Mouse (Mus musculus) liver (tissue): ENCODE data around the gene Olfr435.
"Not testable (repeated sequence)": the region's sequence is repeated elsewhere in the genome, so short reads cannot be mapped to it uniquely, and the experiment has no call there.

Experiments used
- DNase-seq: peaks from one replicate; pipeline ENCODE4 v3.0.0-alpha.2; 2020; ENCODE audit warnings: mixed read lengths

Olfr435 gene

GRCm38 (mm10) chr6:43196781-43197180 is at the start of gene Olfr435:
Olfr435 (plus strand) TSS chr6:43197146.
- DNase-seq = no peak

GRCm38 (mm10) chr6:43159502-43159901 is 37.4 kb upstream of the Olfr435 start:
- DNase-seq = no peak

- DNase-seq = no peak
Observed at GRCm38 (mm10) chr6:43162982-43163381, 34.0 kb upstream of the Olfr435 start, which contains the start of gene Olfr437. Olfr437 (plus strand) TSS chr6:43163282.

DNA sequence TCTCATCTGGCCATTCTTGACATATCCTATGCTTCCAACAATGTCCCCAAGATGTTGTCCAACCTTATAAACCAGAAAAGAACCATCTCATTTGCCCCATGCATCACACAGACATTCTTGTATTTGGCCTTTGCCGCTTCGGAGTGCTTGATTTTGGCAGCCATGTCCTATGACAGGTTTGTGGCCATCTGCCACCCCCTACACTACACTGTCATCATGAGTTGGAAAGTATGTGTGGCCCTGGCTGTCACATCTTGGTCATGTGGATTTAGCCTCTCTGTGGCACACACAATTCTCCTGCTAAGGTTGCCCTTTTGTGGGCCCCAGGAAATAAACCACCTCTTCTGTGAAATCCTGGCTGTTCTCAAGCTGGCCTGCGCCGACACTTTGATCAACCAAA is 29.7 kb upstream of the Olfr435 start:
- DNase-seq = no peak

DNA sequence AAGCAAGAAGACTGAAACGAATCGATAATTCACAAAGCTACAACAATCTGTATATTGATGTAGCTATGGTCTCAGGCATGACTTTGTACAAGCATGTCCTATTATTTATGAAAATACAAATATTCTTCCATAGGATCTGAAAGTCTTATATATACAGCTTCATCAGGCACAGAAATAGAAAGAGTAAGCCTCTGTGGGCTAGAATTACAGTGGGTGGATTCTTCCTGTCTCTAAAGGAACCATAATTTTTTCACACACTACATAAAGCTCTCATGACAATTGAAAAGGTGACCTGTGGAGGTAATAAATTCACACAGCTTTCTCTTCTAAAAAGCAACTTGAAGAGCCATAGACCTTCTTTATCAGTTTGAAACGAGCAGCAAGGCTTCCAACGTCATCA is 25.1 kb upstream of the Olfr435 start, which contains the start of gene Olfr13:
Olfr13 (plus strand) TSS at position 301 of the 400 bp plus-strand sequence.
- no peak for DNase-seq

- DNase-seq = no peak
Observed at GRCm38 (mm10) chr6:43178129-43178528, 18.8 kb upstream of the Olfr435 start.

DNA sequence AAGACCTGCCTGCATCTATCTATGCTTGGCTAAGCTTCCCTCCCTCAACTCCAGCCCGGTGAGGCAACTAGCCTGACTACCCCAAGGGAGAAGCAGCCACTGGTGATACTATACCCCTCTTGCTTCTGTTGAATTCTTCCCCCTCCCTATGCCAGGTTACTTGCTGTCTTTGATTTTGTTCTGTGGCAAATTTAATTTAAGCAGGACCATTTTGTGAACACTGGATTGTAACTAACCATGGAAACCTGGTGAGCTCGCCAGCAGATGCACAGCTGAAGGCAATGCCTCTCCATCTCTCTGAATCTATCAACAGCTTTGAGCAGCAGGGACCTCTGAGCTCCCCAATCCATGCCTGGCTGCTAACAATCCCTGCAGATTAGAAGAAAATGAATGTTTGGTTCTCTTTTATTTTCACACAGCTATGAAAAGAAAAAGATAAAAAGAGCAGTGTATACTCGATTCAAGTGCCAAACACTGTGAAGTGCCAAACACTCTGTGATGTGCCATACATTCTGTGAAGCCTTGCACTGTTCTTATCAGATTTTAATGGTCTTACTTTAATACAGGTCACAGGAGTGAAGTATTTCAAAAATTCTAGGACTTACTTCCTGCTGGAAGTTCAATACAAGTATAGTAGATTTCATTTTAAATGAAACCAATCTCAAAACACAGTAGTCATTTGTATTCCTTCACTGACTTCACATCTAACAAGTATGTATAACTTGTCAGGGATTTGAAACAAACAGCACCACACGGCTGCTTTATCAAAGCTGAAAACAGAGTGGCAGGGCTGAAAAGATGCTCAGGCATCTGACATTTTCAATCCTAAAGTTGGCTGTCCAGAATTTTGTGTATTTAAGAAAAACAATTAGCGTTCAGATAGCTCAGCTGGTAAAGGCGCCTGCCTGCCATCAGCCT is 18.1 kb upstream of the Olfr435 start:
- DNase-seq = no peak

DNA sequence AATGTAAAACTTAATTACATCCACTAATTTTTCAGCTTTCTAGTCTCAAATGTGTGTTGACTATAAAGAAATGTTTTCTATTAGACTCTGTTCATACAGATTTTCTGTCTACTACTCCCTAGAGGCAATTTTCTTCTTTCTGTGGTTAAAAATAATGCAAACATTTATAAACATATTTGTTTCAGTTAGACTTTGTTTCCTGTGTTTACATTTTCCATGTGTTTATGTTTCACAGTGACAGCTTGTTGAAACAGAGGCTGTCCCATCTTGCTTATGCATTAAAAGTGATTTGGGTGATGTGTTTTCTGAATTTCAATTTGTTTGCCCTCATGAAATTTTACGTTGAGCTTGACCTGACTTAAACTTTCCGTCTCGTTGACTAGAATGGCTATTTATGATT is 6.0 kb upstream of the Olfr435 start:
- no peak for DNase-seq

- DNase-seq = no peak
Observed at GRCm38 (mm10) chr6:43198094-43198493, 1.1 kb downstream of the Olfr435 start.

- DNase-seq = no peak
Observed at GRCm38 (mm10) chr6:43202786-43203185, 5.8 kb downstream of the Olfr435 start.

DNA sequence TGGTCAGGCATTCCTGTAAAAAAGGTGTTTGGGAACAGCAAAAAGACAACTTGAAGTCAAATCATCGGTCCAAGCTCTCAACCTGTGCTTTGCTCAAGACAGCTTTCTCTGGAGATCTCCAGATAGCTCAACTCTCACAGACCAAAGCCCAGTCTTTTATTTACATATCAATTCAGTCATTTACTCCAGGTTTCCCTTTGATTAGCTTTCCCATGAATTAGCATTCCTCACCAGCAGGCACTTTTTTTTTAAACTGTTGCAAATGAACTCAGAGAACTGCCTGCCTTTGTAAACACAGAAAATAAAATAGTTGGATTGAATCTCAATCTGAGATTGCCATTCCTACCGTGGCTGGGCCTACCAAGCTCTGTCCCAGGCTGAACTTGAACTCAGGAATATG is 8.4 kb downstream of the Olfr435 start:
- no peak for DNase-seq

DNA sequence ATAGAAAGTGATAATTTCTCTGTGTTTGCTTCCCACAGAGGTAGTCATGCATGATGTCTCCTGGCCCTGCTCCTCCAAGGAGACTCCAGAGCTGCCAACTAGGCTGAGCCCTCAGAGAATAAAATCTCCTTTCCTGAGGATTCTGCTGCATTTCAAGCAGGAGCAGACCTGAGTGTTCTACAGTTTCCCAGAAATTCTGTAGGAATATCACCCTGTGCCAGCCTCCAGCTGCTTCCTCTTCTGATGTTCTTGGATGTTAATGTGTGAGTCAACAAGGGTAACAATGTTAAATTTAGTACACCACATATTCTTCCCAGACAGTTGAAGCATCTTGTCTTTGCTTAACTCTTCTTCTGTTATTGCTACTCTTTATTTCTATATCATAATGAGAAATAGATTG is 15.9 kb downstream of the Olfr435 start, which contains the start of gene Olfr434:
Olfr434 (plus strand) TSS at position 149 of the 400 bp plus-strand sequence.
- DNase-seq = not testable (repeated sequence)

DNA sequence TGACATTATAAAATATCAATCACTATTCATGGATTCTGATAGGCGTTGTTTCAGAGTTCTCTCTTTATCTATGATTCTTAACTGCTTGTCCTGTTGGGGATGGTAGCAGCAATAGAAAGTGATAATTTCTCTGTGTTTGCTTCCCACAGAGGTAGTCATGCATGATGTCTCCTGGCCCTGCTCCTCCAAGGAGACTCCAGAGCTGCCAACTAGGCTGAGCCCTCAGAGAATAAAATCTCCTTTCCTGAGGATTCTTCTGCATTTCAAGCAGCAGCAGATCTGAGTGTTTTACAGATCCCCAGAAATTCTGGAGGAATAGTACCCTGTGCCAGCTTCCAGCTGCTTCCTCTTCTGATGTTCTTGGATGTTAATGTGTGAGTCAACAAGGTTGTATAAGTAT is 34.3 kb downstream of the Olfr435 start, which contains the start of gene Olfr47:
Olfr47 (plus strand) TSS at position 275 of the 400 bp plus-strand sequence.
- not testable (repeated sequence) for DNase-seq

DNA sequence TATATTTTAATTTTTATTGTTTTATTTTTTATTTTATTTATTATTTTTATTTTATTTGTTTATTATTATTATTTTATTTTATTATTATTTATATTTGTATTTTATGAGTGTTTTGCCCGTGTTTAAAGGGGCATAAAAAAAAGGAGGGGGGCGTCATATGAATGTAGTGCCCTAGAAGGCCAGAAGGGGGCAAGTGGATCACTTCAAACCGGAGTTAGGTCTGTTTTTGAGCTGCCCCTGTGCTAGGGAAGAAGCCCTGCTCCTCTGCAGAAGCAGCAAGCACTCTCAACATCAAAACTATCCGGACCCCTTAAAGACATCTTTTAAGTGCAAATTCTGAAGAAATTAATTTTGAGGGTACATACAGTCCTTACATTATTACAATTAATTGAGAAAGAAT is 45.1 kb downstream of the Olfr435 start:
- DNase-seq = no peak

DNA sequence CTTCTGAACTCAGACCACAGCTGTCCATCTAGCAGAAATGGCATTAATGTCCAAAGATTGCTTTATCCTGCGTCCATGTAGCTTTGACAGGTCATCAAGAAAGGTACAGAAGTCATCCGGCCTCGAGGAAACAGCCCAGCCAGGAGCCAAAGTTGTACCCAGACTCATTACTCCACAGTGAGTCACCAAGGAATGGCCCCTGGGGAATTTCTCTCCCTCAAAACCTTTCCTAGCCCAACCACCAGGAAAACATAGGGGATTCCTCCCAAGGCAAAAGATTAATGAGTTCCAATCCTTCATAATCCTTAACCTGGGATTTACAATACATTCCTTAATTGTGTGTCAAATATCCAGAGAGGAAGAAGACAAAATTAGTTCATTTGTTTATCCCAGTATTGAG is 50.5 kb downstream of the Olfr435 start:
- no peak for DNase-seq

GRCm38 (mm10) chr6:43252994-43253393 is 56.0 kb downstream of the Olfr435 start:
- DNase-seq = no peak
